Mouse (Mus musculus) testis, adult 2 months (tissue): ENCODE data around the gene BC004004.

Source experiments
- CTCF ChIP-seq: fragments of 200-500 bp; IDR thresholded peaks from 2 replicates; pipeline ENCODE4 v1.5.1; 2012; ENCODE audit warnings: low read depth, mild to moderate bottlenecking, inconsistent platforms, low read length, moderate library complexity; ENCODE audit not compliant: control insufficient read depth, insufficient read depth, insufficient replicate concordance
- POLR2A ChIP-seq: fragments of 200-500 bp; IDR thresholded peaks from 2 replicates; pipeline ENCODE4 v1.6.1; 2012; ENCODE audit warnings: low read depth, mild to moderate bottlenecking, inconsistent platforms, low read length, moderate library complexity; ENCODE audit not compliant: control insufficient read depth

- TF ChIP-seq POLR2A: no peak
- TF ChIP-seq CTCF: no peak
These were observed 27.2 kb downstream of the BC004004 start for GRCm38 (mm10) chr17:29295835-29296234.
